Mouse (Mus musculus): ENCODE measurements at regions not wholly inside any gene's neighbourhood (a gene's known extent, or its start where the extent isn't known, plus 50 kb on each side); places are given as distances from the start of the nearest gene placed in this dataset.
"Not testable (repeated sequence)": the region's sequence is repeated elsewhere in the genome, so short reads cannot be mapped to it uniquely, and the experiment has no call there.

GRCm38 (mm10) chr6:6389454-6390445 is 172.8 kb upstream of the Slc25a13 start:
- no peaks in the 10 kb centered on the region for H3K27me3 ChIP-seq (replicated peaks)
- TF ChIP-seq GATA1 (IDR thresholded peaks at IDR 0.05; ENCODE audit: borderline replicate concordance, low read length) (no peak), FLI1 (IDR thresholded peaks at IDR 0.05; ENCODE audit: low read length) (no peak)
- no peaks in the 10 kb centered on the region for H3K4me1 ChIP-seq
- H3K9me3 ChIP-seq: 0 out of 2 replicates have a peak, but pooled peaks cover 3% of the 10 kb centered on the region
- H3K36me3 ChIP-seq (replicated peaks; ENCODE audit: low read length): no peaks in the 10 kb centered on the region
- no peak overlapping the region for H3K4me3 ChIP-seq (replicated peaks)

DNA sequence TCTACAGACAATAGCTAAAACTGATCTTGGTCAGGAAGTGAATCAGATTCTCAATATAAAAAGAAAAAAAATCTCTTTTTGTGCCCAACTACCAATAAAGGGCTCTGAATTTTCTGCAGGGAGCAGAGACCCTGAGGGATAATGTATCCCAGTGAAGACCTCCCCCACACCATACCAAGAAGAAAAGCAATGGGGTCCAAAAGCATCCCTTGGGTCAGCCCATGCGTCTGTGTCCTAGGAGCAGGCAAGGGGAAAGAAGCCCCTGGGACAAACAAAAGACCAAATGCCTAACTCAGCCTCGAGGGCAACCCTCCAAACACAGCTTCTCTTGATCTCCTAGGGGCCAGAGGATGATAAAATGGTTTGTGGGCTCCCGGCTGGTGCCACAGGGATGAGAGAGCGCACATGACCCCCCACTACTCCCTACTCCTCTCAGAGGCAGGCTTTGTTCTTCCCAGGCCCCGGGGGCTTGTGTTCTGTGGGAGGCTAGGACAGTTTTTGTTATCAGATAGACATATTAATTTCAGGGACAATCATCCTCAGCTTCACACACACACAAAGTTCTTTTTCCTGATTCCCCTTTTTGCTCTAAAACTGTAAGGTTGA is 172.0 kb upstream of the Slc25a13 start:
- Histone ChIP-seq H3K4me1 (no peaks in the 10 kb centered on the region), H3K4me3 (replicated peaks) (no peak overlapping the region), H3K27me3 (replicated peaks) (no peaks in the 10 kb centered on the region), H3K36me3 (replicated peaks; ENCODE audit: low read length) (no peaks in the 10 kb centered on the region), H3K9me3 (0 out of 2 replicates have a peak, but pooled peaks cover 3% of the 10 kb centered on the region)
- TF ChIP-seq FLI1 (IDR thresholded peaks at IDR 0.05; ENCODE audit: low read length) (no peak), GATA1 (IDR thresholded peaks at IDR 0.05; ENCODE audit: borderline replicate concordance, low read length) (no peak)

GRCm38 (mm10) chr6:6387571-6387970 is 170.6 kb upstream of the Slc25a13 start:
- Histone ChIP-seq H3K4me3 (replicated peaks) (no peak overlapping the region), H3K9me3 (0 out of 2 replicates have a peak, but pooled peaks cover 3% of the 10 kb centered on the region), H3K36me3 (replicated peaks; ENCODE audit: low read length) (no peaks in the 10 kb centered on the region), H3K27me3 (replicated peaks) (no peaks in the 10 kb centered on the region), H3K4me1 (no peaks in the 10 kb centered on the region)
- no peak for TF ChIP-seq GATA1 (IDR thresholded peaks at IDR 0.05; ENCODE audit: borderline replicate concordance, low read length)
- TF ChIP-seq FLI1 (IDR thresholded peaks at IDR 0.05; ENCODE audit: low read length): no peak

GRCm38 (mm10) chr6:6384971-6385370 is 168.0 kb upstream of the Slc25a13 start:
- H3K9me3 ChIP-seq: 0 out of 2 replicates have a peak, but pooled peaks cover 3% of the 10 kb centered on the region
- H3K27me3 ChIP-seq (replicated peaks): no peaks in the 10 kb centered on the region
- no peaks in the 10 kb centered on the region for H3K4me1 ChIP-seq
- no peaks in the 10 kb centered on the region for H3K36me3 ChIP-seq (replicated peaks; ENCODE audit: low read length)
- TF ChIP-seq GATA1 (IDR thresholded peaks at IDR 0.05; ENCODE audit: borderline replicate concordance, low read length) (no peak), FLI1 (IDR thresholded peaks at IDR 0.05; ENCODE audit: low read length) (no peak)
- peak overlapping the region; percentile 40 for H3K4me3 ChIP-seq (replicated peaks)

GRCm38 (mm10) chr6:6384441-6384840 is 167.5 kb upstream of the Slc25a13 start:
- TF ChIP-seq GATA1 (IDR thresholded peaks at IDR 0.05; ENCODE audit: borderline replicate concordance, low read length) (no peak), FLI1 (IDR thresholded peaks at IDR 0.05; ENCODE audit: low read length) (no peak)
- Histone ChIP-seq H3K9me3 (0 out of 2 replicates have a peak, but pooled peaks cover 3% of the 10 kb centered on the region), H3K36me3 (replicated peaks; ENCODE audit: low read length) (no peaks in the 10 kb centered on the region), H3K4me1 (no peaks in the 10 kb centered on the region), H3K27me3 (replicated peaks) (no peaks in the 10 kb centered on the region), H3K4me3 (replicated peaks) (no peak overlapping the region)

DNA sequence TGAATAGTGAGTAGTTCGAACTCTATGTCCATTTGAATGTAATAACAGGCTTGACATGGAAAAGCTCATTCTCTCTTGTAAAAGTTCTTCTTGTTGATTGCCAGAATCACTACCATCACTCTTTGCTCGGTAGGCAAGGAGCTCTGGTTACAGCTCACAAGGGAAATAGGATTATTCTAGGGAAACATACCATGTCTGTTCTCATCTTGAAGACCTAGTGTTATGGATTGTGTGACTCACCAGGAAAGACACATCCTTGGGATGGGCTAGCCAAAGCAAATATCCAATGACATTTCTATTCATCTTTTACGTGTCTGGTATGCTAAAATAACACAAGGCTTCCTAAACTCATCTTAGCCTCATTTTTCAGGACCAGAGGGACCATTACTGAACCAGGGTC is 155.4 kb upstream of the Slc25a13 start:
- Histone ChIP-seq H3K36me3 (replicated peaks; ENCODE audit: low read length) (no peaks in the 10 kb centered on the region), H3K4me1 (no peaks in the 10 kb centered on the region), H3K27me3 (replicated peaks) (no peaks in the 10 kb centered on the region), H3K4me3 (replicated peaks) (no peak overlapping the region), H3K9me3 (no peaks in the 10 kb centered on the region)
- TF ChIP-seq GATA1 (IDR thresholded peaks at IDR 0.05; ENCODE audit: borderline replicate concordance, low read length) (no peak), FLI1 (IDR thresholded peaks at IDR 0.05; ENCODE audit: low read length) (no peak)

GRCm38 (mm10) chr6:6371444-6372093 is 154.6 kb upstream of the Slc25a13 start:
- H3K36me3 ChIP-seq (replicated peaks; ENCODE audit: low read length): no peaks in the 10 kb centered on the region

GRCm38 (mm10) chr6:6364037-6364436 is 147.1 kb upstream of the Slc25a13 start:
- no peak for TF ChIP-seq GATA1 (IDR thresholded peaks at IDR 0.05; ENCODE audit: borderline replicate concordance, low read length)
- TF ChIP-seq FLI1 (IDR thresholded peaks at IDR 0.05; ENCODE audit: low read length): no peak
- H3K4me1 ChIP-seq: no peaks in the 10 kb centered on the region
- no peaks in the 10 kb centered on the region for H3K27me3 ChIP-seq (replicated peaks)
- no peaks in the 10 kb centered on the region for H3K9me3 ChIP-seq
- H3K36me3 ChIP-seq (replicated peaks; ENCODE audit: low read length): no peaks in the 10 kb centered on the region
- no peak overlapping the region for H3K4me3 ChIP-seq (replicated peaks)

More at GRCm38 (mm10) chr6:6371444-6372093, 154.6 kb upstream of the Slc25a13 start:
- no peaks in the 10 kb centered on the region for H3K27me3 ChIP-seq (replicated peaks)
- TF ChIP-seq GATA1 (IDR thresholded peaks at IDR 0.05; ENCODE audit: borderline replicate concordance, low read length) (no peak), FLI1 (IDR thresholded peaks at IDR 0.05; ENCODE audit: low read length) (no peak)
- no peaks in the 10 kb centered on the region for H3K9me3 ChIP-seq
- H3K4me1 ChIP-seq: no peaks in the 10 kb centered on the region
- no peak overlapping the region for H3K4me3 ChIP-seq (replicated peaks)

DNA sequence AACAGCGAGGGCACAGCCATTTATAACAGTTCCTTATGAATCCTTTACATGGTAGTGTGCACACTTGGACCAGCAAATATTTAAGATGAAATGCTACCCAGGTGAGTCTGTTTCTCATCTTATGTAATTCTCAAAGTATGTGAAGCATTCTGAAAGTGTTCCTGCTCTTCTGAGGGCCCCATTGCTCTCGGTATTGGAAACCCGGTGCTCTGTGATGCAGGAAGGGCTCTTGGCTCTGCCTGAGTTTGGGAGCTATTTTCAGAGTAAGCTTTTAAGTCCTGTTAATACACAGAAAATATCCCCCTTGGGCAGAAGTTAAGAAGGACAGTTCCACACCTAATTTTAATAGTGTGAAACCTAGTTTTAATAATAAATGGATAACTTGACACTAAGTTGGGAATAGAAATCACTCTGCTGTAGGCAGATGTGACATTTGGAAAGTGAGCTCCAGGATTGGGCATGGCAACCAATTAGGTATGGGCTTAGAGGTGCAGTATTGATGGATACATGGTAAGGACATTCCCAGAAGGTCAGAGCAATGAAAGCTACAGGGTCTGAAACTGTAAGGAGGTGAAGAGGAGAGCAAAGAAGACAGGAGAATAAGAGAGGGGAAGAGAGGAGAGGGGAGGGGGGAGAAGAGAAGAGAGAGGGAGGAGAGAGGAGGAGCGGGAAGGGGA is 145.8 kb upstream of the Slc25a13 start:
- H3K4me3 ChIP-seq (replicated peaks): no peak overlapping the region
- H3K27me3 ChIP-seq (replicated peaks): no peaks in the 10 kb centered on the region
- H3K4me1 ChIP-seq: no peaks in the 10 kb centered on the region
- TF ChIP-seq GATA1 (IDR thresholded peaks at IDR 0.05; ENCODE audit: borderline replicate concordance, low read length) (no peak), FLI1 (IDR thresholded peaks at IDR 0.05; ENCODE audit: low read length) (no peak)
- no peaks in the 10 kb centered on the region for H3K36me3 ChIP-seq (replicated peaks; ENCODE audit: low read length)
- H3K9me3 ChIP-seq: no peaks in the 10 kb centered on the region

- not testable (repeated sequence) for H3K36me3 ChIP-seq (replicated peaks; ENCODE audit: low read length); H3K4me1 ChIP-seq; H3K9me3 ChIP-seq; H3K27me3 ChIP-seq (replicated peaks); H3K4me3 ChIP-seq (replicated peaks)
These were observed 144.2 kb upstream of the Slc25a13 start for GRCm38 (mm10) chr6:6361181-6361580.

Measured in megakaryocyte, embryonic 14.5 days (primary cell).